Mouse (Mus musculus): ENCODE measurements around the gene Sstr3. TPM values are rescaled to one million over a fixed set of nuclear protein-coding genes. Genes with fewer than 3 reads are reported as not detected.

Sstr3 gene
- polyA plus RNA-seq (2014; fragmentation: Nextera tagmentation; extraction: Ambion mirVana), result 0.18 and 0.23 TPM in 2 replicates

DNA sequence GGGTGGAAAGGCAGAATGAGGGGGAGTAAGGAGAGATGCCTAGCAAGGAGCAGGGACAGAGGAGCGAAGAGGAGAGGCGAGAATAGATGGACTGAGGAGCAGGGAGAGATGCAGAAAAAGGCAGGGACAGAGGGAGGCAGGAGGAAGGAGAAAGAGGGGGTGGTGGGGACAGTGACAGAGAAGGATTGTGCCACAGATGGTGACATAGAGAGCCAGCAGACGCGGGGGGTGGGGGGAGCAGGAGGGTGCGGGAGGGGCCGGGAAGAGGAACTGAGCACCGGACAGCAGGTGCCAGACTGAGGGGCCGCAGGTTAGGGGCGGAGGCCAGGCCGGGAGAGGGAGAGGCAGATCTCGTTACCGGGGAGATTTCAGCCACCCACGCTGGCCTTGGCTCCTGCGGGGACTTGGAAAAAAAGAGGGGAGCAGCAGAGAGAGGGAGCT, at the start of gene Sstr3:
Gene Sstr3 (minus strand): TSS at position 125 of the 441 bp plus-strand sequence.
- H3K27me3 ChIP-seq (ENCODE audit: control insufficient read depth, insufficient read depth, low read length), result no peaks in the 10 kb centered on the region
- H3K4me1 ChIP-seq (ENCODE audit: control insufficient read depth, insufficient read depth, low read length), result peaks cover 8% of the 10 kb centered on the region
- peak within 1 kb of the TSS; percentile 33 for H3K4me2 ChIP-seq (ENCODE audit: low read length)
- no peak for DNase-seq
- ATAC-seq (ENCODE audit: low FRiP score, low TSS enrichment), result no peak
- H3K27ac ChIP-seq (replicated peaks; ENCODE audit: low read depth, low read length), result no peak within 1 kb of the TSS
- H3K9ac ChIP-seq (replicated peaks; ENCODE audit: low read length), result peak within 1 kb of the TSS; percentile 35; the same call in 1 of the 2 replicates
- no peaks in the 10 kb centered on the region for H3K36me3 ChIP-seq (ENCODE audit: control insufficient read depth, insufficient read depth, low read length)
- no peak within 1 kb of the TSS for H3K4me3 ChIP-seq (replicated peaks; ENCODE audit: low read depth, low read length)
- H3K9me3 ChIP-seq (ENCODE audit: control insufficient read depth, low read length), result no peaks in the 10 kb centered on the region
- 11% methylated on average over 14 of the region's 14 CpGs for WGBS

DNA sequence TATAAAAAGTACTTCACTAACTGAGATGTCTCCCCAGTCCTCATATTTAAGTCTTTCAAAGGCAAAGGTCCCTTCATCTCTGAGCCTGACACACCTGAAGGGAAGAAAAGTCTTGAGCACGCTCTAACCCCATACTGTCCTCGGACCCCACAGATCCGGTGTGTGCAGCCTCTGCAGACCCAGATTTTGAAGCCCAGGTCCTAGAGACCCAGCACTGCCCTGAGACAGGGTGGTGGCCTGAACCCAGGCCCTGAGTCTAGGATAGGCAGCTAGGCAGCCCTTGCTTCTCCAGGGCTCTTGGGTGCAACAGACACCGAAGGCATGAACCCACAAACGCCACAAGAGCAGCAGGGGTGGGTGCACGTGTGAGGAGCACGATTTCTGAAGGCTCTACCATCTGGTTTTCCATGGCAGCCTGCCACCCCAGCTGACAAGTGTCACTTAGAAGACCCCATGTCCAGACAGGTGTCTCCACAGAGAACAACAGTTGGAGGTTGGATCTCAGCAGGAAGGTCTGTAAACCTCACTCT, 49.5 kb upstream of the Sstr3 start:
- DNase-seq (no peak), ATAC-seq (ENCODE audit: low FRiP score, low TSS enrichment) (no peak)
- no peak overlapping the region for H3K4me3 ChIP-seq (replicated peaks; ENCODE audit: low read depth, low read length)
- H3K4me1 ChIP-seq (ENCODE audit: control insufficient read depth, insufficient read depth, low read length), result no peaks in the 10 kb centered on the region
- H3K36me3 ChIP-seq (ENCODE audit: control insufficient read depth, insufficient read depth, low read length), result no peaks in the 10 kb centered on the region
- H3K9ac ChIP-seq (replicated peaks; ENCODE audit: low read length), result no peak overlapping the region
- no peak overlapping the region for H3K27ac ChIP-seq (replicated peaks; ENCODE audit: low read depth, low read length)
- no peaks in the 10 kb centered on the region for H3K9me3 ChIP-seq (ENCODE audit: control insufficient read depth, low read length)
- H3K4me2 ChIP-seq (ENCODE audit: low read length), result no peak overlapping the region
- WGBS, result 86% methylated on average over 7 of the region's 7 CpGs
- no peaks in the 10 kb centered on the region for H3K27me3 ChIP-seq (ENCODE audit: control insufficient read depth, insufficient read depth, low read length)

DNA sequence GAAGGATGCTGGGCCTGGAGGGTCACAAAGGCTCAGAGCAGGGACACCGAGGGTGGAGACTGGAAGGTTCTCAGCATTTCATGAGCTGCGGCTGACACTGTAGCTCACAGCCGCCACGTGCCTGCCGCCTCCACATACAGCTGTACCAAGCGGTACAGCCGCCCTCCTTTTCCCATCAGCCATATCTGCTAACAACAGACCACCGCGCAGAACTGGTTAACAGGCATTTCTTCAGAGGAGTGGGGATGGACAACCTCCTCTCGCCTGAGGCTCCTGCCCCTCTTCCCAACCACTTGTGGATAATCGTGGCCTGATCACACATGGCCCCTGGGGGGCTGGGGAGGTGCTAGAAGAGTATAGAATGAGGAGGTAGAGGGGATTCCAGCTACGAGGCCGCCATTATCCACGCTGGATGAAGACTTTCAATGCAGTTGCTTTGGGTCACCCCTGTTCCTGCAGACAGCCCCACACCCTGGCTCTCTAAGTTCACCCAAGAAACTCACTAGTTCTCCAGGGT, 48.0 kb upstream of the Sstr3 start:
- no peak for ATAC-seq (ENCODE audit: low FRiP score, low TSS enrichment)

DNA sequence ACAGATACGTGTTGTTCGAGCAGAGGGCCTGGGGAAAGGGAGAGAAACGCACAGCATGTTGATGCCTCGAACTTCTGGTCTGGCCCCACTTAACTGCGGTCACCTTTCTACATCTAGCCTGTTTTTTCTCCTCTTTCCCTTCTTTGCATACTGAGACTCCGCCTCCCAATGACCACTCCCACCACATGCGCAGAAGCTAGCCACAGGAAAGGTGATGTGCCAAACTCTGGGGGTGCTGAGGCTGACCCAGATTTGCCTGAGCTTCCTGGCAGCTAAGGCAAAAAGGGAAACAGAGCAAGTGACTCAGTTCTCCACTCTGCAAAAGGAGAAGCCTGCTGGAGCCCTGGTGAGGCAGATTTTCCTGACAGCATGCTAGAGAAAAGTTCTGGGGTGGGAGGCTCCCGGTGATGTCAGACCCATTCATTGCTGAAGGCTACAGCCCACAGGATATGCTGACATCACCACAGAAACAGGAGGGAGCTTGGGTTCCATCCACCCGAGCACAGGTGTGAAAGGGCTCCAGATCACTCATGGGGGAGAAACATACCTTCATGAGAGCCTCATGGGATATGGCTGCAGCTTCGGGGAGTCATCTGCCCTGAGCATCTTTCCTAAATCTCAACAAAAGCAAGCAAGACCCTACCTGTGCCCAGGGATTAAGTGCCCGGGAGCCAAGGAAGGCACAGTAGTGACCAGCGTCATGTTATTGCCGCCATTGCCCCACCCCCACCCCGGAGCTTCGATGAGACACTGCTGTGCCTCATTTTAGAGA, 47.4 kb upstream of the Sstr3 start:
- no peaks in the 10 kb centered on the region for H3K36me3 ChIP-seq (ENCODE audit: control insufficient read depth, insufficient read depth, low read length)
- no peaks in the 10 kb centered on the region for H3K27me3 ChIP-seq (ENCODE audit: control insufficient read depth, insufficient read depth, low read length)
- no peak overlapping the region for H3K27ac ChIP-seq (replicated peaks; ENCODE audit: low read depth, low read length)
- H3K4me2 ChIP-seq (ENCODE audit: low read length), result no peak overlapping the region
- no peaks in the 10 kb centered on the region for H3K9me3 ChIP-seq (ENCODE audit: control insufficient read depth, low read length)
- WGBS, result 69% methylated on average over 15 of the region's 15 CpGs
- no peaks in the 10 kb centered on the region for H3K4me1 ChIP-seq (ENCODE audit: control insufficient read depth, insufficient read depth, low read length)
- DNase-seq (no peak), ATAC-seq (ENCODE audit: low FRiP score, low TSS enrichment) (no peak)
- no peak overlapping the region for H3K4me3 ChIP-seq (replicated peaks; ENCODE audit: low read depth, low read length)
- no peak overlapping the region for H3K9ac ChIP-seq (replicated peaks; ENCODE audit: low read length)

More for the DNA sequence above, 48.0 kb upstream of the Sstr3 start:
- Histone ChIP-seq H3K9me3 (ENCODE audit: control insufficient read depth, low read length) (no peaks in the 10 kb centered on the region), H3K4me1 (ENCODE audit: control insufficient read depth, insufficient read depth, low read length) (no peaks in the 10 kb centered on the region), H3K27ac (replicated peaks; ENCODE audit: low read depth, low read length) (no peak overlapping the region), H3K4me2 (ENCODE audit: low read length) (no peak overlapping the region), H3K9ac (replicated peaks; ENCODE audit: low read length) (no peak overlapping the region), H3K36me3 (ENCODE audit: control insufficient read depth, insufficient read depth, low read length) (no peaks in the 10 kb centered on the region), H3K27me3 (ENCODE audit: control insufficient read depth, insufficient read depth, low read length) (no peaks in the 10 kb centered on the region), H3K4me3 (replicated peaks; ENCODE audit: low read depth, low read length) (no peak overlapping the region)
- no peak for DNase-seq
- 78% methylated on average over 14 of the region's 14 CpGs for WGBS

DNA sequence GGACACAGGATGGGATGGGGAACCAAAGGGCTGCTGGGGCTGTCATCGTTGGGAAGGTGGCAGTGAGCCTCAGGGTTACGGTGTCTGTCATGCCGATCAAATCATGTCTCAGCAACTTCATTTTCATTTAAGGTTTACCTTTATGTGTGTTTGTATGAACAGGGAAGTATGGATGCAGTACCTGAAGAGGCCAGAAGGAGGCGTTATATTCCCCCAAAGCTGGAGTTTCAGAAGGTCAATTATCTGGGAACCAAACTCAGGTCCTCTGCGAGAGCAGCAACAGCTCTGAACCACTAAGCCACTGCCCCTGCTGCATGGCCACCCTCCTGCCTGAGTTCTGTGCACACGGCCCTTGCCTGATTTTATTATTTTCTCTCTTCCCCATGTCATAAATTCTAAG, 46.3 kb upstream of the Sstr3 start:
- Histone ChIP-seq H3K27ac (replicated peaks; ENCODE audit: low read depth, low read length) (no peak overlapping the region), H3K4me3 (replicated peaks; ENCODE audit: low read depth, low read length) (no peak overlapping the region), H3K4me1 (ENCODE audit: control insufficient read depth, insufficient read depth, low read length) (no peaks in the 10 kb centered on the region), H3K27me3 (ENCODE audit: control insufficient read depth, insufficient read depth, low read length) (no peaks in the 10 kb centered on the region), H3K9me3 (ENCODE audit: control insufficient read depth, low read length) (no peaks in the 10 kb centered on the region), H3K4me2 (ENCODE audit: low read length) (no peak overlapping the region), H3K9ac (replicated peaks; ENCODE audit: low read length) (no peak overlapping the region), H3K36me3 (ENCODE audit: control insufficient read depth, insufficient read depth, low read length) (no peaks in the 10 kb centered on the region)
- WGBS, result 81% methylated on average over 6 of the region's 6 CpGs
- DNase-seq (no peak), ATAC-seq (ENCODE audit: low FRiP score, low TSS enrichment) (no peak)

DNA sequence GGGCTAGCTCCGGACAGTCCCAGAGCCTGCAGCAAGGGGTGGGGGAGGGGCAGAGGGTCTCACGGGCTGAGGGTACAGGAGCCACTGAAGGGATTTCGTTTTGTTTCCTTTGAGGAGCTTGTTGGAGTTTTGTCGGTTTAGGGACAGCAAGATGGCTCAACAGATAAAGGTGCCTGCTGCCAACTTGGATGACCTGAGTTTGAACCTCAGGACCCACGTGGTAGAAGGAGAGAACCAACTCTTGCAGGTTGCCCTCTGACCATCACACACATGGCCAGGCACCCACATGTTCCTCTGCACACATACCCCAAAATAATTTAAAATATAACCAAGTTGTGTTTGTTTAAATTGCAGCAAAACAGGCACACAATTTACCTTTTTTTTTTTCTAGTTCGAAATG, 45.5 kb upstream of the Sstr3 start:
- Histone ChIP-seq H3K4me2 (ENCODE audit: low read length) (no peak overlapping the region), H3K36me3 (ENCODE audit: control insufficient read depth, insufficient read depth, low read length) (no peaks in the 10 kb centered on the region), H3K27ac (replicated peaks; ENCODE audit: low read depth, low read length) (no peak overlapping the region), H3K27me3 (ENCODE audit: control insufficient read depth, insufficient read depth, low read length) (no peaks in the 10 kb centered on the region), H3K9me3 (ENCODE audit: control insufficient read depth, low read length) (no peaks in the 10 kb centered on the region), H3K9ac (replicated peaks; ENCODE audit: low read length) (no peak overlapping the region), H3K4me1 (ENCODE audit: control insufficient read depth, insufficient read depth, low read length) (no peaks in the 10 kb centered on the region), H3K4me3 (replicated peaks; ENCODE audit: low read depth, low read length) (no peak overlapping the region)
- WGBS, result 84% methylated on average over 6 of the region's 6 CpGs
- ATAC-seq (ENCODE audit: low FRiP score, low TSS enrichment), result no peak
- no peak for DNase-seq

DNA sequence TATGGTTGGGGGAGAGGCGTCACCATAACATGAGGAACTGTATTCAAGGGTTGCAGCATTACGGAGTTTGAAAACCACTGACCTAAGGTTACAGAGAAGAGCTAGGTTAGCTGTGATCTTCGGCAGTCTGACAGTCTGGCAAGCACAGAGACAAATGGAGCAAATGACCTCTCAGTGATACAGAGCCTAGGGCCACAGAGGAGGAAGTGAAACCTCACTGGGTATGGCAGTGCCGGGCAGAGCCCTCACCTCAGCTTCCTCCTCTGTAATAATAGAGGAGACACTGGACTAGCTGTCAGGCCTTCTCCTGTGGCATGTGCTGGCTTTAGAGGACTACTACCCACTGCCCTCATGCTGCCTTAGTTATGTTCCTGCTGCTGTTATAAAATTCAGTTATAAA, 44.4 kb upstream of the Sstr3 start:
- Histone ChIP-seq H3K4me3 (replicated peaks; ENCODE audit: low read depth, low read length) (no peak overlapping the region), H3K27me3 (ENCODE audit: control insufficient read depth, insufficient read depth, low read length) (no peaks in the 10 kb centered on the region), H3K4me1 (ENCODE audit: control insufficient read depth, insufficient read depth, low read length) (no peaks in the 10 kb centered on the region), H3K36me3 (ENCODE audit: control insufficient read depth, insufficient read depth, low read length) (no peaks in the 10 kb centered on the region), H3K4me2 (ENCODE audit: low read length) (no peak overlapping the region), H3K27ac (replicated peaks; ENCODE audit: low read depth, low read length) (no peak overlapping the region), H3K9ac (replicated peaks; ENCODE audit: low read length) (no peak overlapping the region), H3K9me3 (ENCODE audit: control insufficient read depth, low read length) (peaks cover 3% of the 10 kb centered on the region; the same call in 1 of the 2 replicates)
- 91% methylated on average over 4 of the region's 4 CpGs for WGBS
- ATAC-seq (ENCODE audit: low FRiP score, low TSS enrichment) (no peak), DNase-seq (no peak)

DNA sequence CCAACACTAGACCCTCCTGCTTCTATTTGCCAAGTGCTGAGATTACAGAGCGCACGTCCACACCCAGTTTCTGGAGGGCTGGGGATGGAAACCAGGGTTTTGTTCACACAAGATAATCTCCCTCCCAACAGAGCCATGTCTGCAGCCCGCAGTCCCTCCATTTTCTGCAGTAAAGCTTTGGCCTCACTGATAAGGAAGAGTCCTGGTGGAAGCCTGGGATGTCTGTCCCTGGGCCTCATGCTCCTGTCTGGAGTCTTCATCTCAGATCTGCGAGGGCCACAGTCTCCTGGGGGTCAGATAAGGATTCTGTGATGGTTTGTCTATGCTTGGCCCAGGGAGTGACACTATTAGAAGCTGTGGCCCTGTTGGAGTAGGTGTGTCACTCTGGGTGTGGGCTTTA, 43.6 kb upstream of the Sstr3 start:
- no peaks in the 10 kb centered on the region for H3K27me3 ChIP-seq (ENCODE audit: control insufficient read depth, insufficient read depth, low read length)
- H3K4me2 ChIP-seq (ENCODE audit: low read length), result no peak overlapping the region
- no peaks in the 10 kb centered on the region for H3K4me1 ChIP-seq (ENCODE audit: control insufficient read depth, insufficient read depth, low read length)
- H3K9me3 ChIP-seq (ENCODE audit: control insufficient read depth, low read length), result peaks cover 3% of the 10 kb centered on the region; the same call in 1 of the 2 replicates
- no peaks in the 10 kb centered on the region for H3K36me3 ChIP-seq (ENCODE audit: control insufficient read depth, insufficient read depth, low read length)
- H3K4me3 ChIP-seq (replicated peaks; ENCODE audit: low read depth, low read length), result no peak overlapping the region
- no peak overlapping the region for H3K27ac ChIP-seq (replicated peaks; ENCODE audit: low read depth, low read length)
- no peak for DNase-seq
- no peak overlapping the region for H3K9ac ChIP-seq (replicated peaks; ENCODE audit: low read length)
- 73% methylated on average over 4 of the region's 4 CpGs for WGBS
- ATAC-seq (ENCODE audit: low FRiP score, low TSS enrichment), result no peak

Measured in midbrain, embryonic 14.5 days (tissue).